Mouse (Mus musculus) lung, adult 2 months (tissue): ENCODE data around the gene Gm10639. TPM values are rescaled to one million over a fixed set of nuclear protein-coding genes. Genes with fewer than 3 reads are reported as not detected.

ENCODE experiments used
- DNase-seq: peaks from one replicate; pipeline ENCODE4 v3.0.0; 2022
- H3K4me1 ChIP-seq: fragments of 200-500 bp; 2 replicates; pipeline ENCODE4 v1.6.1; 2011; ENCODE audit warnings: low read length; ENCODE audit not compliant: control insufficient read depth, insufficient read depth
- H3K4me3 ChIP-seq: fragments of 200-500 bp; replicated peaks from 2 replicates; pipeline ENCODE3; 2011; ENCODE audit warnings: low read depth, mild to moderate bottlenecking, control low read depth, low read length; ENCODE audit errors: extremely low read depth
- CTCF ChIP-seq: fragments of 200-500 bp; IDR thresholded peaks from 2 replicates; pipeline ENCODE4 v1.5.1; 2011; ENCODE audit warnings: mild to moderate bottlenecking, low read length, control low read depth; ENCODE audit not compliant: insufficient read depth
- POLR2A ChIP-seq: fragments of 200-500 bp; IDR thresholded peaks from 2 replicates; pipeline ENCODE4 v1.6.1; 2011; ENCODE audit warnings: low read depth, mild to moderate bottlenecking, control low read depth, low read length, borderline replicate concordance; ENCODE audit errors: extremely low read depth
- WGBS: fragments of 180-500 bp; shearing (Covaris S2); methylation state at CpG from one replicate; pipeline ENCODE4 v1.1.7; 2018; 5-methylcytosine and 5-hydroxymethylcytosine counted together
- polyA plus RNA-seq: library from polyadenylated mRNA; depleted of rRNA; stranded (reverse); fragments of >200 nt; gene quantifications from 2 replicates; pipeline ENCODE4 v1.2.3, GENCODE M21; 2012; rRNA removed

The Gm10639 gene
- polyA plus RNA-seq, 1 experiment: not detected

GRCm38 (mm10) chr9:78351504-78352220 lies 61.9 kb downstream of the Gm10639 start:
- no peak for DNase-seq
- WGBS: 75% methylated on average over 6 of the region's 6 CpGs
- TF ChIP-seq POLR2A (no peak), CTCF (no peak)
- H3K4me1 ChIP-seq: no peaks in the 10 kb centered on the region; the same call in 1 of the 2 replicates
- no peak overlapping the region for H3K4me3 ChIP-seq

Other genes with a start within 250 kb of the Gm10639 start
- not detected in 2 replicates for gene Gcm1, start 238.0 kb upstream of the Gm10639 start, polyA plus RNA-seq
- 67.7 and 79.3 TPM in 2 replicates for gene Fbxo9, start 180.9 kb upstream of the Gm10639 start, polyA plus RNA-seq
- gene Ick, start 180.7 kb upstream of the Gm10639 start, polyA plus RNA-seq: 21.1 and 23.7 TPM in 2 replicates
- gene Gsta4, start 107.1 kb upstream of the Gm10639 start, polyA plus RNA-seq: 29.2 and 85.9 TPM in 2 replicates
- 0.27 and 1.7 TPM in 2 replicates for gene Gsta1, start 59.3 kb upstream of the Gm10639 start, polyA plus RNA-seq
- 1.4 TPM in 1 of 2 replicates, not detected in the other for gene Gm3776, start 32.8 kb upstream of the Gm10639 start, polyA plus RNA-seq
- not detected in 2 replicates for gene Omt2a, start 24.9 kb downstream of the Gm10639 start, polyA plus RNA-seq
- gene Omt2b, start 37.7 kb downstream of the Gm10639 start, polyA plus RNA-seq: not detected in 2 replicates
- 1.9 and 5.0 TPM in 2 replicates for gene Gsta2, start 65.9 kb downstream of the Gm10639 start, polyA plus RNA-seq
- gene Dppa5a, start 78.3 kb downstream of the Gm10639 start, polyA plus RNA-seq: 0.22 TPM in 1 of 2 replicates, not detected in the other
- 0.28 and 0.37 TPM in 2 replicates for gene Ooep, start 88.8 kb downstream of the Gm10639 start, polyA plus RNA-seq
- 0.05 and 0.06 TPM in 2 replicates for gene Ddx43, start 105.9 kb downstream of the Gm10639 start, polyA plus RNA-seq
- gene Cgas, start 153.3 kb downstream of the Gm10639 start, polyA plus RNA-seq: 0.83 and 0.98 TPM in 2 replicates
- gene Mto1, start 158.3 kb downstream of the Gm10639 start, polyA plus RNA-seq: 9.9 and 10.3 TPM in 2 replicates
- 0.17 TPM in 1 of 2 replicates, not detected in the other for gene Gm17324, start 158.9 kb downstream of the Gm10639 start, polyA plus RNA-seq
- 2,131 and 3,172 TPM in 2 replicates for gene Eef1a1, start 199.2 kb downstream of the Gm10639 start, polyA plus RNA-seq